Mouse (Mus musculus) embryonic facial prominence, embryonic 11.5 days (tissue): ENCODE results near the gene Plppr2. TPM values are rescaled to one million over a fixed set of nuclear protein-coding genes. Genes with fewer than 3 reads are reported as not detected.

Source experiments
- ATAC-seq: fragments of 200-750 bp; cut with Nextera tagmentation; replicated peaks from 2 replicates; pipeline ENCODE4 v1.8.0; 2017; ENCODE audit warnings: low read depth; ENCODE audit not compliant: insufficient number of reproducible peaks, low FRiP score, low TSS enrichment
- DNase-seq: peaks from one replicate; pipeline ENCODE4 v3.0.0-alpha.2; 2015; ENCODE audit warnings: low spot score
- H3K27ac ChIP-seq: fragments of 300-500 bp; sonication (generic); replicated peaks from 2 replicates; pipeline ENCODE4 v1.5.1; 2014; ENCODE audit warnings: mild to moderate bottlenecking, low read depth, low read length, control low read depth
- H3K27me3 ChIP-seq: fragments of 300-500 bp; sonication (generic); 2 replicates; pipeline ENCODE4 v1.6.1; 2014; ENCODE audit warnings: mild to moderate bottlenecking, low read length, moderate library complexity, mixed read lengths; ENCODE audit not compliant: control insufficient read depth, insufficient read depth
- H3K36me3 ChIP-seq: fragments of 300-500 bp; sonication (generic); replicated peaks from 2 replicates; pipeline ENCODE4 v1.6.1; 2014; ENCODE audit warnings: low read depth, mild to moderate bottlenecking, low read length, moderate library complexity, mixed read lengths; ENCODE audit not compliant: control insufficient read depth, insufficient read depth
- H3K4me1 ChIP-seq: fragments of 300-500 bp; sonication (generic); 2 replicates; pipeline ENCODE4 v1.6.1; 2014; ENCODE audit warnings: low read length, mixed read lengths; ENCODE audit not compliant: control insufficient read depth, insufficient read depth
- H3K4me2 ChIP-seq: fragments of 300-500 bp; sonication (generic); 2 replicates; pipeline ENCODE4 v1.6.1; 2014; ENCODE audit warnings: low read depth, mild to moderate bottlenecking, control low read depth, low read length, moderate library complexity
- H3K4me3 ChIP-seq: fragments of 300-500 bp; sonication (generic); 2 replicates; pipeline ENCODE4 v1.5.1; 2014; ENCODE audit warnings: low read depth, low read length, control low read depth
- H3K9ac ChIP-seq: fragments of 300-500 bp; sonication (generic); replicated peaks from 2 replicates; pipeline ENCODE4 v1.6.1; 2014; ENCODE audit warnings: mild to moderate bottlenecking, control low read depth, low read length
- H3K9me3 ChIP-seq: fragments of 300-500 bp; sonication (generic); replicated peaks from 2 replicates; pipeline ENCODE4 v1.6.1; 2016; ENCODE audit warnings: mild to moderate bottlenecking, low read length, inconsistent platforms, mixed read lengths; ENCODE audit not compliant: control insufficient read depth
- WGBS: fragments of 180-500 bp; shearing (Covaris S2); extraction: QIAGEN DNeasy Blood & Tissue Kit; methylation state at CpG from one replicate; pipeline ENCODE4 v1.1.7; 2014; 5-methylcytosine and 5-hydroxymethylcytosine counted together
- polyA plus RNA-seq: library from polyadenylated mRNA; unstranded; fragments of >200 nt; fragmentation: Nextera tagmentation; extraction: Ambion mirVana; gene quantifications from 2 replicates; pipeline ENCODE4 v1.2.1, GENCODE M21; 2014

Plppr2 gene
- polyA plus RNA-seq, 1 experiment from 2014 or later, result 6.9 TPM

DNA sequence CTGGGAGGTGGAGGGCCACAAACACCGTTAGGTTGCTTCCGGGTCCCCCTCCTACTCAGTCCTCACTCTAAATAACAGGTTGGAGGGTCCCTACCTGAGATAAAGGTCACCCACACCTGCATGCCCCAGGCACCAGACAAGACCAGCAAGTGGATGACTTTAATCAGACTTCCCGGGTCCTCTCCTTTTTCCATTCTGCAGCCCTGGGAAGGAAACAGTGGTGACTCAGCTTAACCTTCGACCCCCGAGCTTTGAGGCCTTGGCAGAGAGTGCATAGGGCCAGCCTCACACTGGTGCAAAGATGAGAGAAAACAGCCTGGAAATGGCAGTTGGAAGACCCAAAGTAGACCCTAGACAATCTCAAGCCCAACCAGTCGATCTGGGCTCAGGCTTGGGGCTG is 10.7 kb upstream of the Plppr2 start:
- Histone ChIP-seq H3K27me3 (no peaks in the 10 kb centered on the region), H3K36me3 (no peaks in the 10 kb centered on the region), H3K9me3 (no peaks in the 10 kb centered on the region), H3K4me2 (no peak overlapping the region), H3K27ac (no peak overlapping the region), H3K4me3 (no peak overlapping the region), H3K4me1 (no peaks in the 10 kb centered on the region; the same call in 1 of the 2 replicates), H3K9ac (no peak overlapping the region)
- DNase-seq, result no peak
- no peak for ATAC-seq
- 79% methylated on average over 6 of the region's 6 CpGs for WGBS

DNA sequence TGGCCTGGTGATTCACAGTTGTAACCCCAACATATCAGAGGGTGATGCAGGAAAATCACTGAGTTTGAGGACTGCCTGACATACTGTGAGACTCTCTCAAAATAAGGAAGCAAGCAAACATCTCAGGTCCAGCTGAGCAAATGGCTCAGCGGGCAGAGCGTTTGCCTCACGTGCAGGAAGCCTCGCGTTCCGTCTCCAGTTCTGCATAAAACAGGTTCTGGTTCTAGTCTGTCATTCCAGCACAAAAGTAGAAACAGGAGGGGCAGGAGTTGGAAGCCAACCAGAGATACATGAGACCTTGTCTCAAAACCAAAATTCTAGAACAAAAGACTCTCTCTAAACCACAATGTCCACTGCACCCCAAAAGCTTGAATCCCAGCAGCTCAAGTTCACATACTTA is 10.0 kb upstream of the Plppr2 start:
- H3K4me2 ChIP-seq, result peak overlapping the region; percentile 63
- no peaks in the 10 kb centered on the region for H3K9me3 ChIP-seq
- H3K36me3 ChIP-seq, result no peaks in the 10 kb centered on the region
- ATAC-seq, result no peak
- H3K27me3 ChIP-seq, result no peaks in the 10 kb centered on the region
- H3K9ac ChIP-seq, result peak overlapping the region; percentile 76
- DNase-seq, result no peak
- H3K4me3 ChIP-seq, result peak overlapping the region; percentile 53
- 0% methylated on average over 6 of the region's 6 CpGs for WGBS
- no peak overlapping the region for H3K27ac ChIP-seq
- no peaks in the 10 kb centered on the region; the same call in 1 of the 2 replicates for H3K4me1 ChIP-seq

DNA sequence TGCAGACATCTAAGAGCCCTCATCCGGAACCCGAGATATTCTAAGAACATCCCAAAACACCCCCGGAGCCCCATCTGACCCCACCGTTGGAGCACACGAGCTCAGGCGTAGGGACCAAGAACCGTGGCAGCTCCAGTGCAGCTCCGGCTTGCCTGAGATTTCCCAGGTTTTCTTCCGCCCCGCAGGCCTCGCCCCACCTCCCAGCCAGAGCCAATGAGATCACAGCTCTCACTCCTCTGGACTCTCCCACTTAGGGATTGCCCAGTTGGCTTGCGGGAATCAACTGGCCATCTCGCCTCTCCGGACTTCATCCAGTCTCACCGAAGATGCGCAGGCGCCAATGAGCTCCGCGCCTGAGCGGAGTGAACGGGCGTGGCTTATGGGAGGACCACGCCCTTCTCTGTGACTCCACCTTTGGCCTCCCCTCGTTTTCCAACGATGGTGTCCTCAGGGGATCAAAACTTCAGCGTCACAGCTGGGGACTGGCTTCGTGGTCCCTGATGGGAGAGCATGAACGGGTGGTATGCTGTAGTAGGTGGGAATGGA is 9.6 kb upstream of the Plppr2 start, which contains the start of the genes Ccdc159 and Tmem205:
Gene Ccdc159, plus strand, starts transcription at position 264 of the 546 bp plus-strand sequence.
Gene Tmem205, minus strand, starts transcription at position 349 of the 546 bp plus-strand sequence.
- H3K27ac ChIP-seq, result no peak within 1 kb of the TSS
- H3K36me3 ChIP-seq, result no peaks in the 10 kb centered on the region
- peak within 1 kb of the TSS; percentile 53 for H3K4me3 ChIP-seq
- H3K4me2 ChIP-seq, result peak within 1 kb of the TSS; percentile 63
- no peaks in the 10 kb centered on the region; the same call in 1 of the 2 replicates for H3K4me1 ChIP-seq
- H3K27me3 ChIP-seq, result no peaks in the 10 kb centered on the region
- H3K9ac ChIP-seq, result peak within 1 kb of the TSS; percentile 76
- no peaks in the 10 kb centered on the region for H3K9me3 ChIP-seq
- WGBS, result under 1% methylated on average over 28 of the region's 28 CpGs
- ATAC-seq, result peak; percentile 95
- DNase-seq, result peak; percentile 97

DNA sequence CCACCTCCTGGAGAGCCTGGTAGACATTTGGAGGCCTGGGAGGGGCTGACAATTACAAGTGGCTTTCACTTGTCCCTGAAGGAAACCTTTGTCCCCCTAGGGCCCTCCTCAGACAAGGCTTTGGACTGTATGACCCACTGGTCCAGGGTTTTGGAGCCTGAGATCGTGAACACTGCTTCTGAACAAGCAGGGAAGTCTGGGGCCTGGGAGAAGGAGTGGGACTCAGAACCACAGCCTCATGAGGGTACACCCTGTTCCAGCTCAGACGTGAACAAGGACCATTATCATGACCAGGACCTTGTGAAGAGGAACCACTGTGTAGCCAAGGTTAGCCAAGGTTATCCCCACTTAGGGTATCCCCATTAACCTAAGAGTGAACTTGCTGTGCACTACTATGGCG is 7.6 kb upstream of the Plppr2 start:
- no peak overlapping the region for H3K9ac ChIP-seq
- H3K27ac ChIP-seq, result no peak overlapping the region
- DNase-seq (no peak), ATAC-seq (no peak)
- H3K36me3 ChIP-seq, result no peaks in the 10 kb centered on the region
- H3K4me1 ChIP-seq, result no peaks in the 10 kb centered on the region; the same call in 1 of the 2 replicates
- no peak overlapping the region for H3K4me3 ChIP-seq
- no peaks in the 10 kb centered on the region for H3K9me3 ChIP-seq
- H3K27me3 ChIP-seq, result no peaks in the 10 kb centered on the region
- 76% methylated on average over 3 of the region's 3 CpGs for WGBS
- H3K4me2 ChIP-seq, result no peak overlapping the region

DNA sequence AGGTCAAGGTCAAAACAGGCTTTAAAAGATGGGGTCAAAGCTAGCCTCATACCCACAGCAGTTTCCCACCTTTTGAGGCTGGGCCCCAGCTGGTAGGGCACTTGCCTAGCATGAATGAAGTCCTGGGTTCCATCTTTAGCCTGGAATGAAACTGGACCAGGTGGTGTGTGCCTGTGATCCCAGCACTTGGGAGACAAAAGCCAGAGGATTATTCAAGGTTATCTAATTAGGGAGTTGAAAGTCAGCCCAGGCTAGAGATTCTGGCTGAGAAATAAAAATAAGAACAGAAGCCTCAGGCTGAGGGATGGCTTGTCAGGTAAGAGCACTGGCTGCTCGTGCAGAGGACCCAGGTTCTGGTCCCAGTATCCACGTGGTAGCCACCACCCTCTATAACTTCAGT is 4.8 kb upstream of the Plppr2 start:
- ATAC-seq (no peak), DNase-seq (no peak)
- no peak overlapping the region for H3K4me3 ChIP-seq
- no peak overlapping the region for H3K9ac ChIP-seq
- H3K4me1 ChIP-seq, result no peaks in the 10 kb centered on the region
- no peak overlapping the region for H3K27ac ChIP-seq
- no peak overlapping the region for H3K4me2 ChIP-seq
- 67% methylated on average over 2 of the region's 2 CpGs for WGBS
- H3K9me3 ChIP-seq, result no peaks in the 10 kb centered on the region
- no peaks in the 10 kb centered on the region for H3K36me3 ChIP-seq
- no peaks in the 10 kb centered on the region for H3K27me3 ChIP-seq

DNA sequence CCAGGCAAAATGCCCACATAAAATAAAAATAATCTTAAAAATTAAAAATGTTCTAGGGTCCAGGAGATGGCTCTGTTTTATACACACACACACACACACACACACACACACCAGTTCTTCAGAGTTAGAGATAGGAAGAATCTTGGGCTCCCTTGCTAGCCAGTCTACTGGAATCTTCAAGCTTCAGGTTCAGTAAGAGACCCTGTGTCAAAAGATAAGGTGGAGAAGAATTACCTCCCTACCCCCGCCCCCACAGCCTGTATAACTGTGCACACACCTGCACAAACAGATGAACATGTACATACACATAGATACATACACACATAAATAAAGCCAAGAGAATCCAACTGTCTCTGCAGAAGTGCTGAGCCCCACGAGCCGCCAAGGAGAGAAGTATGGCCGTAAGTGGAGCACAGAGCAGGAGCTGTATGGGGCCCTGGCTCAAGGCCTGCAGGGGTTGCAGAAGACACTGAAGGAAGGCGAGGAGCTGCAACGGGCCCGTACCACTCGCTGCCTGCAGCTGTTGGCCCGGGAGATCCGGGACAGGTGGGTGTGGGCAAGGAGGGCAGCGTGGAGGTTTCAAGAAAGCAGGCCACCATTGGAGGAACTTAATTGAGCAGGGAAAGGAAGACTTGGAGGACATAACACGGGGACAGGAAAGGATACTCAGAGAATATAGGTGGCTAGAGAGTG is 4.2 kb upstream of the Plppr2 start:
- no peak overlapping the region for H3K9ac ChIP-seq
- no peak overlapping the region for H3K4me3 ChIP-seq
- no peak overlapping the region for H3K4me2 ChIP-seq
- no peak overlapping the region for H3K27ac ChIP-seq
- H3K9me3 ChIP-seq, result no peaks in the 10 kb centered on the region
- 53% methylated on average over 12 of the region's 12 CpGs for WGBS
- no peaks in the 10 kb centered on the region for H3K4me1 ChIP-seq
- DNase-seq, result no peak
- H3K27me3 ChIP-seq, result no peaks in the 10 kb centered on the region
- ATAC-seq, result no peak
- H3K36me3 ChIP-seq, result no peaks in the 10 kb centered on the region

DNA sequence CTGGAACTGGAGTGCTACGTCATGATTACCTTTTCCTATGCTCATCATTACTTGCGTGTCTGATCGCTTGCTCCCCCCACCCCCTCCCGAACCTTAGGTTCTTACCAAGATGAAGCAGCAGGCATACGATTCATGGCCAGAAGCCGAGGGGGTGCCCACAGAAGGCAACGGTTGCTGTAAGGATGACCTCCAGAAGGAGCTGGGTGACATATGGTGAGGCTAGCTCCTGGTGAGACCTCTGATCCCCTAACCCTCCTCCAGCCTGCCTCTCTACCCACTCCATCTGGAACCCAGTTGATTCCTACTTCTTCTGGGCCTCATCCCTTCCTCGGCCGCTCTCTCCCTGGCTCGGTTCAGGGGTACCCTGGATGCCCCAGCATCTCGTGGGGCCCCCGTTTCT is 2.8 kb upstream of the Plppr2 start:
- H3K36me3 ChIP-seq, result no peaks in the 10 kb centered on the region
- WGBS, result 88% methylated on average over 12 of the region's 12 CpGs
- H3K4me3 ChIP-seq, result no peak overlapping the region
- DNase-seq (no peak), ATAC-seq (no peak)
- no peak overlapping the region for H3K27ac ChIP-seq
- H3K9me3 ChIP-seq, result no peaks in the 10 kb centered on the region
- no peak overlapping the region for H3K9ac ChIP-seq
- H3K4me2 ChIP-seq, result no peak overlapping the region
- no peaks in the 10 kb centered on the region for H3K4me1 ChIP-seq
- no peaks in the 10 kb centered on the region for H3K27me3 ChIP-seq

DNA sequence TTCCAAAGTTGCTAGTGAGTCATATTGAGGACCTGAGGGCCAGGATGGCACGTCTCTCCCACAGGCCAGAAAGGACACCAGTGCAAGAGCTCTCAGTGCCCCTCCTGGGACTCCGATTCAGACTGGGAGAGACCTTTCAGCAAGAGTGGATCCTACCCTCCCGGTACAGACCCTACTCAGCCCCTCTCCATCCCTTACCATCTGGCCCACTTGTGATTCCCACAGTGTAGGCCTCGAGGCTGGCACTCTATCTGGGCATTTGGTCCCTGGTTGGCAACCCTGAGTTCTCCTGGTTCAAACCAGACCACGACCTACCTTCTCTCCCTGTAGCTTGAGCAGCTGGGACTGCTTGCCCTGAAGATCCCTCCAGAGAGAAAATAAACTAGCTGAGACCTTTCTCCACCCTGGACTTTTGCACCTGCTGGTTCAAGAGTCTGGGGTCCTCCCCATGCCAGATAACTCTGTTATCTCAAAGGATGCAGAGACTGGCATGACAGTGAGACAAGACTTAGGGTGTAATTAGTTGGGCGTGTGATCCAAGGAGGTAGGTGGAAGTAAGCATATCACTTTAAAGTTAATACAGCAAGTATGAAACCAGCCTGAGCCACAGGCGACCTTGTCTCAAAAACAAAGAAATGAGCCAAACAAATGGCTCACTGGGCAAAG is 1.2 kb upstream of the Plppr2 start:
- no peaks in the 10 kb centered on the region for H3K27me3 ChIP-seq

More for the DNA sequence above, 1.2 kb upstream of the Plppr2 start:
- Histone ChIP-seq H3K27ac (no peak overlapping the region), H3K4me1 (no peaks in the 10 kb centered on the region), H3K4me2 (no peak overlapping the region), H3K9ac (no peak overlapping the region), H3K4me3 (no peak overlapping the region), H3K36me3 (no peaks in the 10 kb centered on the region), H3K9me3 (no peaks in the 10 kb centered on the region)
- ATAC-seq (no peak), DNase-seq (no peak)
- 82% methylated on average over 7 of the region's 7 CpGs for WGBS
